Mouse (Mus musculus): ENCODE results near the gene Scgn.

Gene Scgn

DNA sequence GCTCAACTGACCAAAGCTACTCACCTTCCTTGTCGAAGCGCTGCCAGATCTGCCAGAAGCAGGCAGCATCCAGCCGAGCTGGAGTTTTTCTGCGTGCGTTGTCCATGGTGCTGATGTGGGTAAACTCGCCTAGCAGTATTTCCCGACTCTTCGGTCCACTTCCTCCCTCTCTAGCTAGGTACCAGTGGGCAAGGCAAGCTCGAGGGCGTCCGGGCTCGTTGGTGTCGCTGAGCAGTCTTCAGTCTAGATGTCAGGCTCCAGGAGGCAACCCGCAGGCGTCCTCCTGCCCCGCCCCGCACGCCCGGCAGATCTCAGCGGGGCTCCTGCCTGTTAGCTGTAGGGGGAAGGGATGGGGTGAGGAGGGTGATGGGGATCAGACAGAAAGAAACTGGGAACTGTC, at the start of gene Scgn:
Scgn (minus strand) TSS at position 287 of the 400 bp plus-strand sequence.
- DNase-seq (ENCODE audit: low read depth, low spot score) = no peak

- DNase-seq (ENCODE audit: low read depth, low spot score) = no peak
These were observed 49.2 kb upstream of the Scgn start for GRCm38 (mm10) chr13:24040221-24040620.

- no peak for DNase-seq (ENCODE audit: low read depth, low spot score)
These were observed 46.5 kb upstream of the Scgn start for GRCm38 (mm10) chr13:24037502-24037901.

DNA sequence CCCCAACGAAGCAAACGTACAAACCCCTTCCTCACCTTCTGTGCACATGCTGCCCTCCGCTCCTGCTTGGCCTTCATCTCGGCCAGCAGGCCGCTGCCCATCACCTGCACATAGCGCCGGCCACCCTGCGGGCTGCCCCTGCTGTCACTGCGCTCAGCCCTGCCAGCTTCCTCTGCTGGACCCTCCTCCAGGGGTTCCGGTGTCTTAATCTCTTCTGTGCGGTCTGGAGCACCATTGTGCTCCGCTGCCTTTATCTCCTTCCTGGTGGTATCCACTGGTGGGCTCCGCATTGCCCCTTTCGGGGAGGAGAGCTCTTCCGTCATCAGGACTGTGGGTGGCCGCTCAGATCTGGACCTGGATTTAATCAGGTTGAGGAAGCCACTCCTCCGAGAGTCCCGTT, 45.1 kb upstream of the Scgn start:
- no peak for DNase-seq (ENCODE audit: low read depth, low spot score)

GRCm38 (mm10) chr13:24027191-24028170, 36.5 kb upstream of the Scgn start:
- DNase-seq (ENCODE audit: low read depth, low spot score) = peak; percentile 22

DNA sequence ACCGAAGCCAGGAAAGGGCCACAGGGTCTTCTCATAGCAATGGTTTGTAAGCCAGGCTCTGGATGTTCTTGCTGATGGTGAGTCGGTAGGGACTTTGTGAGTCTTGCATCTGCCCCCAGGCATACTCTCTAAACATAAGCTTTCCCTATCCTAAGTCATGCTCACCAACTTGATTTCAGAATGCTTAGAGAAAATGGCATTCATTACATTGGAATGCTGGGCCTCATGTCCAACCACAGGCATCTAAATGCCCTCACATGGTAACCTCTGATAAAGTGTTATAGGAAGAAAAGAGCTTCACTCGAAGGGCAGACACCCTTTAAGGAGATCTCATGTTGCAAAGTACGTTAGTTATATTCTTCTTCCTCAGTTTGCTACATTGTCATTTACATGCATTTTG, 27.5 kb upstream of the Scgn start:
- DNase-seq (ENCODE audit: low read depth, low spot score) = no peak

GRCm38 (mm10) chr13:24005528-24005927, 14.5 kb upstream of the Scgn start:
- DNase-seq (ENCODE audit: low read depth, low spot score) = no peak

- no peak for DNase-seq (ENCODE audit: low read depth, low spot score)
These were observed 10.8 kb upstream of the Scgn start for GRCm38 (mm10) chr13:24001797-24002196.

DNA sequence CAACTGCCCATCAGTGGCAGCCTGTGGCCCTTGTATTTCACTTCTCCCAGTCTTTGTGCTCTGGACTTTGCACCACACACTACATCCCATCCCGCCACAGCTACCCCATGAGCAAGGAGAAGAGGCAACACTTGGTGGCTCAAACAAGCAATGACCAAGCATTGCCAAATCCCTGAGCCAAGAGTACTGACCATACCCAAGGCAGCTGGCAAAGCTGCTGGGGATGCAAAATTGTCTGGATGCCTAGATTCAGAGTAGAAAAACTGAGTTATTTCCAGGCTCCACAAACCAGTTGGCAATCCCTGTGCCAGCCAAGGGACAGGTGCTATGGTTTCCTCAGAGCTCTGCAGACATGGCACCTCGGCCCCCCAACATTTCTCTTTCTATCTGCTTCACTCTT, 10.1 kb upstream of the Scgn start:
- DNase-seq (ENCODE audit: low read depth, low spot score) = no peak

DNA sequence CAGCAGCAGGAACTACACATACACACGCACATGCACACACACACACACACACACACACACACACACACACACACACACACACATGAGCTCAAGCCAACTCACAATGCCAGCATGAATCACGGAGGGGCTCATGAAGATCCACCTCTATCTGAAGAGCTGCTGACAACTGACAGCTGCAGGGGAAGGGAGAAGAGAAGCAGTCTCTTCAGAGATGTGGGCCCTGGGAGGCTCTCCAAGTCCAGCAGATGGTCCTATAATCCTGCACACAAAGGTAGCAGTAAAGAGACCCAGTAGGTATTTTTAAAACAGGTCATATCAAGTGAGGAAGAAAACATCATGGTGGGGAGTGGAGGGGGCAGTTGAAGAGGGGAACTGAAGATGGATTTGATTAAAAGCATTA, 7.8 kb upstream of the Scgn start:
- no peak for DNase-seq (ENCODE audit: low read depth, low spot score)

DNA sequence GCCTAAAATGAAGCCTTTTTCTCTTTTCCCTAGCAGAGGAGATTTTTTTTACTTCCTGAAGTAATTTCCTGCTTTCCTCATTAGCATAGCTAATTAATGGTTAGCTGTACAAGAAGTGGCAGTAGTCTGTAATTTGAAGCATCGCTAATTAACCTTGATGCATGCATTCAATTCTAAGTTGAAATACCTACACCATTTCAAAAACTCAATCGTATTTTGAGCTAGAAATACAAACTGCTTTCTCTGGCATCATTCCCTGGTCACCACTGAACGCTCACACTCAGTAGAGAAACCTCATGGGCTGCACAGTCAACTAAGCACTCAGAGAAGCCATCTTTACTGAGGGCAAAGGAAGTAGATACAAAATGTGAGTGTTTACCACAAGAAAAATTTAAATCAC, 3.7 kb upstream of the Scgn start:
- DNase-seq (ENCODE audit: low read depth, low spot score) = no peak

DNA sequence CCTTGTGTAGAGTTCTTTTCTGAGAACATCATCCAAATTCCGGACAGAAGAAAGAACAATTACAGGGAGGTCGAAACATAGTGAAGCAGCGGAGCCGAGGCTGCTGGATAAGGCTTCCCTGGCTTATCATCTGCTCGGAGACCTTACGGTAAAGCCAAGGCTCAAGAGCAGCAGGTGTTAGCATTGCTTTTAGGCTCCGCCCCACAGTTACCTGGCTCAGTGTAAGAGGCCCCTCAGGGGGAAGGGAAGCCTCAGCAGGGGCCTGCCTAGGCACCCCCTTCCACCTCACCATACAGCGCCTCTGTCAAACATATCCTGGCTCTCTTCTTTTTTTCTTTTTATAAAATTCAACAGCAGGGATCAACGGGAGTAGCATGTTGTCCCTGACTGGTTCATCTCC, 3.0 kb upstream of the Scgn start:
- no peak for DNase-seq (ENCODE audit: low read depth, low spot score)

- DNase-seq (ENCODE audit: low read depth, low spot score) = no peak
These were observed 563 bp downstream of the Scgn start for GRCm38 (mm10) chr13:23990451-23990850.

- no peak for DNase-seq (ENCODE audit: low read depth, low spot score)
These were observed 5.9 kb downstream of the Scgn start for GRCm38 (mm10) chr13:23985130-23985529.

- no peak for DNase-seq (ENCODE audit: low read depth, low spot score)
These were observed 18.7 kb downstream of the Scgn start for GRCm38 (mm10) chr13:23972271-23972670.

- DNase-seq (ENCODE audit: low read depth, low spot score) = no peak
These were observed 19.1 kb downstream of the Scgn start for GRCm38 (mm10) chr13:23971870-23972269.

GRCm38 (mm10) chr13:23964909-23965308, 26.1 kb downstream of the Scgn start:
- no peak for DNase-seq (ENCODE audit: low read depth, low spot score)

DNA sequence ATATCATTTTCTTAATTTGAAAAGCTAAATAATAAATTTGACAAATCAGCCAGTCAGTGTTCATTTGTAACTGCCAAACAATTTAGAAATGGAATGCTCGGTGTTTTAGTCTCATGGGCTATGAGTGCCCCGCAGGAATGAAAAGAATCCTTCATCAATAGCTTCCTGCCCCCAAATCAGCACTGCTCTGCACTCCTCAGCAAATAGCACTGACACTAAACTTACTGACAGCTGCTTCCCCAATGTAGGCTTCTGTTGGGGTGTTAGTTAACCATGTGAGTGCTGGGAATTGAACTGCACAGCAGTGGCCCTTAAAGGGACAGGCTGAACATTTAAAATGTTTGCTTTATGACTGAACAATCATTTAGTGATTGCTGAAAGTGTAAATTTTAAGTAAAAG, 31.2 kb downstream of the Scgn start:
- DNase-seq (ENCODE audit: low read depth, low spot score) = no peak

GRCm38 (mm10) chr13:23950928-23951327, 40.1 kb downstream of the Scgn start:
- DNase-seq (ENCODE audit: low read depth, low spot score) = no peak

GRCm38 (mm10) chr13:23949484-23950246, 41.3 kb downstream of the Scgn start:
- DNase-seq (ENCODE audit: low read depth, low spot score) = no peak

- no peak for DNase-seq (ENCODE audit: low read depth, low spot score)
These were observed 44.8 kb downstream of the Scgn start for GRCm38 (mm10) chr13:23946254-23946653.

GRCm38 (mm10) chr13:23942861-23943260, 48.2 kb downstream of the Scgn start:
- no peak for DNase-seq (ENCODE audit: low read depth, low spot score)

- DNase-seq (ENCODE audit: low read depth, low spot score) = no peak
These were observed 50.7 kb downstream of the Scgn start for GRCm38 (mm10) chr13:23940291-23940690.
